Mouse (Mus musculus) stomach, postnatal 0 days (tissue): ENCODE data around the gene Gbf1. TPM values are rescaled to one million over a fixed set of nuclear protein-coding genes. Genes with fewer than 3 reads are reported as not detected.

Source experiments
- ATAC-seq: fragments of 200-750 bp; cut with Nextera tagmentation; 2 replicates; pipeline ENCODE4 v1.8.0; 2017; ENCODE audit not compliant: low FRiP score, low TSS enrichment
- DNase-seq: peaks from one replicate; pipeline ENCODE4 v3.0.0-alpha.2; 2016; ENCODE audit warnings: low spot score
- H3K27ac ChIP-seq: fragments of 300-500 bp; sonication (generic); replicated peaks from 2 replicates; pipeline ENCODE4 v1.5.1; 2014; ENCODE audit warnings: mild to moderate bottlenecking, control low read depth
- H3K27me3 ChIP-seq: fragments of 300-500 bp; sonication (generic); 2 replicates; pipeline ENCODE4 v1.6.1; 2014; ENCODE audit warnings: low read length; ENCODE audit not compliant: control insufficient read depth, insufficient read depth
- H3K36me3 ChIP-seq: fragments of 300-500 bp; sonication (generic); 2 replicates; pipeline ENCODE4 v1.6.1; 2014; ENCODE audit warnings: low read length, mixed read lengths; ENCODE audit not compliant: control insufficient read depth, insufficient read depth
- H3K4me1 ChIP-seq: fragments of 300-500 bp; sonication (generic); replicated peaks from 2 replicates; pipeline ENCODE4 v1.6.1; 2014; ENCODE audit warnings: antibody characterized with exemption; ENCODE audit not compliant: control insufficient read depth, insufficient read depth
- H3K4me2 ChIP-seq: fragments of 300-500 bp; sonication (generic); replicated peaks from 2 replicates; pipeline ENCODE4 v1.6.1; 2014; ENCODE audit warnings: low read depth, mild to moderate bottlenecking, control low read depth, moderate library complexity
- H3K4me3 ChIP-seq: fragments of 300-500 bp; sonication (generic); 2 replicates; pipeline ENCODE4 v1.5.1; 2014; ENCODE audit warnings: low read depth, low read length, control low read depth
- H3K9ac ChIP-seq: fragments of 300-500 bp; sonication (generic); 2 replicates; pipeline ENCODE4 v1.6.1; 2014; ENCODE audit warnings: mild to moderate bottlenecking, low read length, control low read depth, mixed read lengths
- H3K9me3 ChIP-seq: fragments of 300-500 bp; sonication (generic); 2 replicates; pipeline ENCODE4 v1.6.1; 2016; ENCODE audit warnings: low read length; ENCODE audit not compliant: control insufficient read depth
- CTCF ChIP-seq: IDR thresholded peaks from 2 replicates; pipeline ENCODE4 v1.5.1; 2016; ENCODE audit warnings: antibody characterized with exemption, low read depth, mild to moderate bottlenecking, moderate library complexity
- EP300 ChIP-seq: optimal IDR thresholded peaks from 2 replicates; pipeline ENCODE3; 2016; ENCODE audit warnings: antibody characterized with exemption
- WGBS: fragments of 180-500 bp; shearing (Covaris S2); extraction: QIAGEN DNeasy Blood & Tissue Kit; methylation state at CpG from one replicate; pipeline ENCODE4 v1.1.7; 2014; 5-methylcytosine and 5-hydroxymethylcytosine counted together
- polyA plus RNA-seq: library from polyadenylated mRNA; unstranded; fragments of >200 nt; fragmentation: Nextera tagmentation; extraction: Ambion mirVana; gene quantifications from 2 replicates; pipeline ENCODE4 v1.2.1, GENCODE M21; 2015

The Gbf1 gene
- polyA plus RNA-seq, 1 experiment from 2014 or later: 29.0 TPM

GRCm38 (mm10) chr19:46333906-46334305, 181.6 kb downstream of the Gbf1 start:
- peaks cover 9% of the 10 kb centered on the region for H3K36me3 ChIP-seq
- WGBS: 90% methylated on average over 3 of the region's 3 CpGs
- ATAC-seq: no peak
- H3K4me2 ChIP-seq: no peak overlapping the region
- TF ChIP-seq EP300: no peak
- TF ChIP-seq CTCF: no peak
- no peak overlapping the region for H3K27ac ChIP-seq
- H3K9ac ChIP-seq: no peak overlapping the region
- no peaks in the 10 kb centered on the region for H3K9me3 ChIP-seq
- H3K4me1 ChIP-seq: peaks cover 7% of the 10 kb centered on the region
- no peaks in the 10 kb centered on the region for H3K27me3 ChIP-seq
- DNase-seq: no peak
- H3K4me3 ChIP-seq: no peak overlapping the region

Other genes starting within 250 kb of the Gbf1 start
- gene Armh3, start 154.0 kb upstream of the Gbf1 start, polyA plus RNA-seq: 7.5 and 8.2 TPM in 2 replicates
- gene Hps6, start 149.0 kb upstream of the Gbf1 start, polyA plus RNA-seq: 4.9 and 5.1 TPM in 2 replicates
- gene Pprc1, start 107.6 kb upstream of the Gbf1 start, polyA plus RNA-seq: 8.6 and 10.7 TPM in 2 replicates
- gene Ldb1, start 107.3 kb upstream of the Gbf1 start, polyA plus RNA-seq: 50.1 and 54.9 TPM in 2 replicates
- gene Nolc1, start 76.6 kb upstream of the Gbf1 start, polyA plus RNA-seq: 36.1 and 36.5 TPM in 2 replicates
- gene Elovl3, start 20.6 kb upstream of the Gbf1 start, polyA plus RNA-seq: 0.05 TPM in 1 of 2 replicates, not detected in the other
- gene Pitx3, start 4.2 kb upstream of the Gbf1 start, polyA plus RNA-seq: 0.13 and 0.22 TPM in 2 replicates
- gene Nfkb2, start 151.8 kb downstream of the Gbf1 start, polyA plus RNA-seq: 11.4 and 11.6 TPM in 2 replicates
- 44.9 and 59.2 TPM in 2 replicates for gene Psd, start 174.6 kb downstream of the Gbf1 start, polyA plus RNA-seq
- gene Fbxl15, start 175.7 kb downstream of the Gbf1 start, polyA plus RNA-seq: 13.2 and 14.8 TPM in 2 replicates
- 75.3 and 77.5 TPM in 2 replicates for gene Cuedc2, start 186.2 kb downstream of the Gbf1 start, polyA plus RNA-seq
- gene Mfsd13a, start 188.6 kb downstream of the Gbf1 start, polyA plus RNA-seq: 5.3 and 7.7 TPM in 2 replicates
- 1.6 and 1.7 TPM in 2 replicates for gene 2310034G01Rik, start 197.8 kb downstream of the Gbf1 start, polyA plus RNA-seq
- gene Actr1a, start 243.2 kb downstream of the Gbf1 start, polyA plus RNA-seq: 90.1 and 94.7 TPM in 2 replicates
- gene Sufu, start 244.4 kb downstream of the Gbf1 start, polyA plus RNA-seq: 9.5 and 9.9 TPM in 2 replicates